Mouse (Mus musculus) forebrain, embryonic 13.5 days (tissue): ENCODE measurements around the gene Dusp3. TPM values are rescaled to one million over a fixed set of nuclear protein-coding genes. Genes with fewer than 3 reads are reported as not detected.

Experiments
- ATAC-seq: fragments of 200-750 bp; cut with Nextera tagmentation; 2 replicates; pipeline ENCODE4 v1.8.0; 2017
- H3K27ac ChIP-seq: fragments of 300-500 bp; sonication (generic); 2 replicates; pipeline ENCODE4 v1.5.1; 2015; ENCODE audit warnings: inconsistent platforms, mild to moderate bottlenecking, moderate library complexity
- H3K27me3 ChIP-seq: fragments of 300-500 bp; sonication (generic); 2 replicates; pipeline ENCODE4 v1.6.1; 2015; ENCODE audit warnings: mild to moderate bottlenecking, inconsistent platforms
- H3K36me3 ChIP-seq: fragments of 300-500 bp; sonication (generic); 2 replicates; pipeline ENCODE4 v1.6.1; 2015; ENCODE audit warnings: mild to moderate bottlenecking, inconsistent platforms; ENCODE audit not compliant: poor library complexity, severe bottlenecking
- H3K4me1 ChIP-seq: fragments of 300-500 bp; sonication (generic); 2 replicates; pipeline ENCODE4 v1.6.1; 2015; ENCODE audit warnings: inconsistent platforms
- H3K4me2 ChIP-seq: fragments of 300-500 bp; sonication (generic); 2 replicates; pipeline ENCODE4 v1.6.1; 2015; ENCODE audit warnings: inconsistent platforms, mild to moderate bottlenecking, moderate library complexity
- H3K4me3 ChIP-seq: fragments of 300-500 bp; sonication (generic); 2 replicates; pipeline ENCODE4 v1.5.1; 2015; ENCODE audit warnings: mild to moderate bottlenecking, inconsistent platforms
- H3K9ac ChIP-seq: fragments of 300-500 bp; sonication (generic); 2 replicates; pipeline ENCODE4 v1.6.1; 2015; ENCODE audit warnings: mild to moderate bottlenecking, inconsistent platforms
- H3K9me3 ChIP-seq: fragments of 300-500 bp; sonication (generic); replicated peaks from 2 replicates; pipeline ENCODE4 v1.6.1; 2016; ENCODE audit warnings: inconsistent platforms
- WGBS: fragments of 180-500 bp; shearing (Covaris S2); methylation state at CpG from one replicate; pipeline ENCODE4 v1.1.7; 2015; 5-methylcytosine and 5-hydroxymethylcytosine counted together
- polyA plus RNA-seq: library from polyadenylated mRNA; unstranded; fragments of >200 nt; fragmentation: Nextera tagmentation; extraction: Ambion mirVana; gene quantifications from 2 replicates; pipeline ENCODE4 v1.2.1, GENCODE M21; 2015

The Dusp3 gene
- polyA plus RNA-seq, 1 experiment from 2014 or later, result 8.5 TPM

DNA sequence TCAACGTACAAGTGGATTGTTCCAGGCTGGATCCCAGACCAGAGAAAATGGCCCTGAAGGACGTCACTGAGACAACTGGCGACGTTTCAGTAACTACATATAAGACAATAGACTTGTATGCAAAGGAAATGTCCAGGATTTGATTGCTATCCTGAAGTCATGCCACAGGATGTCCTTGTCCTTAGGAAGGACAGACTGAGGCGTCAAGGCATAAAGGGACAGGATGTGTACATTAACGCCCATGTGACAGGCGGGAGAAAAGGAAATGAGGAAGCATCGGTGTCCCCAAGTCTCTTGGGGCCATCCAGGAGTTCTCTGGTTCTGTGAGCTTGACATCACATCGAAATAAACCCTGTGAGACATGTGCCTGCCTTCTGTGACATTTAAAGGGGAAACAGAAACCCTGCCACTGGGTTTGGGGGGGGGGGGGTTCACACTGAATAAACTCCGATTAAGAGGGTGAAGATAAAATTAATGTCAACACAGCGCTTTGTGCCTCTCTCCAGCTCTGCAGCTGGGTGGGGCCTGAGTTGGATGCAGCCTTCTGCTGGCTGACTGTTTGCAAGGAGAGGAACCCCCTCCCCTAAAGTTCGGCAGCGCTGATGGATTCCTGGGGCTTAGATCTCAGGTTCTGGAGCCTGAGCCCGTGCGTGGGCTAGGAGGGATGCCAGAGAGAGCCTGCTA lies 22.3 kb upstream of the Dusp3 start:
- WGBS, result 91% methylated on average over 15 of the region's 15 CpGs
- ATAC-seq, result no peak

GRCm38 (mm10) chr11:102008372-102008771 lies 21.6 kb upstream of the Dusp3 start:
- Histone ChIP-seq H3K4me2 (no peak overlapping the region), H3K36me3 (peaks cover 89% of the 10 kb centered on the region), H3K4me1 (peaks cover 38% of the 10 kb centered on the region), H3K27me3 (no peaks in the 10 kb centered on the region), H3K9me3 (no peaks in the 10 kb centered on the region), H3K27ac (0 out of 2 replicates have a peak overlapping the region, but pooled peaks have one; percentile 90), H3K4me3 (no peak overlapping the region), H3K9ac (no peak overlapping the region)
- no peak for ATAC-seq
- WGBS, result 92% methylated on average over 8 of the region's 8 CpGs

More for the DNA sequence above, 22.3 kb upstream of the Dusp3 start:
- Histone ChIP-seq H3K27me3 (no peaks in the 10 kb centered on the region), H3K4me3 (no peak overlapping the region), H3K4me1 (peaks cover 38% of the 10 kb centered on the region), H3K9ac (no peak overlapping the region; the same call in 1 of the 2 replicates), H3K27ac (peak overlapping the region; percentile 90), H3K36me3 (peaks cover 89% of the 10 kb centered on the region), H3K9me3 (no peaks in the 10 kb centered on the region), H3K4me2 (no peak overlapping the region)

DNA sequence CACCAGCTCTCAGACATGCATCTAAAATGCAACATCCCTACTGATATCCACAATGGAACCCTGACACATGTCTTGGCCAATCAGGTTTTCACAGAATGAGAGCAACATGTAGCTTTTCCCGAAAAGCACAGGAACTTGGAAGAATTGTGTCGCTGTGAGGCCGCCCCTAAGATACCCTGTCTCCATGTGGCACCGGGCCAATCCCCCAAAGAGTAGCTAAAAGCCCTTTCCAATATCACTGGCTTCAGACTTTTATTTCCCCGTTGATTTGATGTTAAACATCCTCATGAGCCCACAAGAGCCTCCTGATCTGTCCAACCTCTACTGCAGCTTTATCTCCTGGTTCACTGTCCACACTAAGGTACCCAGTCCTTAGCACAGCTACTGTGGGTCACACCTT lies 19.9 kb upstream of the Dusp3 start:
- H3K27me3 ChIP-seq, result no peaks in the 10 kb centered on the region
- 73% methylated on average over 5 of the region's 5 CpGs for WGBS
- H3K4me2 ChIP-seq, result no peak overlapping the region
- H3K36me3 ChIP-seq, result peaks cover 88% of the 10 kb centered on the region
- H3K4me3 ChIP-seq, result no peak overlapping the region
- ATAC-seq, result no peak
- no peaks in the 10 kb centered on the region for H3K9me3 ChIP-seq
- no peak overlapping the region for H3K27ac ChIP-seq
- peaks cover 34% of the 10 kb centered on the region for H3K4me1 ChIP-seq
- no peak overlapping the region for H3K9ac ChIP-seq

DNA sequence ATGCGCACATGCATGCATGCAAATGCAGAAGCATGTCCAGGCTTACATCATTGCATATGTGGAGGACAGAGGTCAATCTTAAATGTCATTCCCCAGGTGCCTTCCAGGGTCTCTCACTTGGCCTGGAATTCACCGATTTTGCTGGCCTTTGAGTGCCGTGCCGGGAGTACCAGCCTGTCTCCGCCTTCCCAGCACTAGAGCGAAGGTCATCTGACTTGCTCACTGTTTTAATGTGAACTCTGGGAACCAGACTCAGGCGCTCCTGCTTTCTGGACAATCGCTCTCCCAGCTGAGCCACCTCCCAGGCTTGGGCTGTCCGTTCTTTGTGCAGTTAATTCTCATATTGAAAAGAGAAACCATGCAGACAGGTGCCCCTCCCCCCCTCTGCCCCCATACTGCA lies 19.5 kb upstream of the Dusp3 start:
- WGBS, result 60% methylated on average over 9 of the region's 9 CpGs

DNA sequence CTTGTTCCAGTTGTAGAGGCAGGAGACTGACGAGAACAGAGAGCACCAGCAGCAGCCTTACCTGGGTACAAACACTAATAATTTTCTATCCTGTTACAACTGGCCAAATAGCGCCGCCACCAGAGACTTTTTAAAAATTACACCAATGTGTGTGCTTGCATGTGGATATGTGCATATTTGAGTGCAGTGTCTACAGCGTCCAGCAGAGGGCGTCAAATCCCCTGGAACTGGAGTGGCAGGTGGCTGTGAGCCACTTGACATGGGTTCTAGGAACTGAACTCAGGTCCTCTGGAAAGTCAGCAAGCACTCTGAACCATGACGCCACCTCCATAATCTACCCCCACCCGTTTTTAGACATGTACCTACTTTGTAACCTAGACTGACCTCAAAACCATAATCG lies 17.4 kb upstream of the Dusp3 start:
- H3K27me3 ChIP-seq, result no peaks in the 10 kb centered on the region
- H3K36me3 ChIP-seq, result peaks cover 88% of the 10 kb centered on the region
- ATAC-seq, result no peak
- peaks cover 14% of the 10 kb centered on the region for H3K4me1 ChIP-seq
- H3K9ac ChIP-seq, result no peak overlapping the region
- H3K27ac ChIP-seq, result no peak overlapping the region
- H3K9me3 ChIP-seq, result no peaks in the 10 kb centered on the region
- no peak overlapping the region for H3K4me3 ChIP-seq
- 95% methylated on average over 8 of the region's 8 CpGs for WGBS
- no peak overlapping the region for H3K4me2 ChIP-seq

More for the DNA sequence above, 19.5 kb upstream of the Dusp3 start:
- H3K9me3 ChIP-seq, result no peaks in the 10 kb centered on the region
- H3K9ac ChIP-seq, result no peak overlapping the region
- H3K4me1 ChIP-seq, result peaks cover 30% of the 10 kb centered on the region
- no peak for ATAC-seq
- no peak overlapping the region for H3K4me2 ChIP-seq
- H3K27ac ChIP-seq, result no peak overlapping the region
- H3K36me3 ChIP-seq, result peaks cover 89% of the 10 kb centered on the region
- no peaks in the 10 kb centered on the region for H3K27me3 ChIP-seq
- no peak overlapping the region for H3K4me3 ChIP-seq

GRCm38 (mm10) chr11:101999466-101999865 lies 12.7 kb upstream of the Dusp3 start:
- 59% methylated on average over 4 of the region's 4 CpGs for WGBS
- no peak overlapping the region for H3K4me2 ChIP-seq
- peaks cover 72% of the 10 kb centered on the region for H3K36me3 ChIP-seq
- H3K9me3 ChIP-seq, result no peaks in the 10 kb centered on the region
- 0 out of 2 replicates have a peak overlapping the region, but pooled peaks have one; percentile 14 for H3K27ac ChIP-seq
- peaks cover 4% of the 10 kb centered on the region; the same call in 1 of the 2 replicates for H3K4me1 ChIP-seq
- H3K27me3 ChIP-seq, result no peaks in the 10 kb centered on the region
- ATAC-seq, result no peak
- H3K4me3 ChIP-seq, result no peak overlapping the region
- H3K9ac ChIP-seq, result no peak overlapping the region

DNA sequence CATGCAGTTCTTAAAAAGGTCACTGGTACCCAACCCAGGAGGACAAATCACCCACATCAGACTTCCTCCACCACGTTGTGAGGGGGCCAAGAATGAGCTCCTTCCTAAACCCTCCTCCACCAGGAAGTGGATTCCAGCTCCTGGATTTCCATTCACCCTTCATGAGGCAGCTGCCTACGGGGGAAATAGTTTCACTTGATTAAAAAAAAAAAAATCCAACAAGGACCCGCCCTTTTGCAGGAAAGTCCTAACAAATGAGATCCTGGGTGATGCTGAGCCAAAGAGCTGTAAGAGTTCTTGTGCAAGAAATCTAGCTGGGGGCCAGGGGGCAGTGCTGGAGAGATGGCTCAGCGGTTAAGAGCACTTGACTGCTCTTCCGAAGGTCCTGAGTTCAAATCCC lies 11.4 kb upstream of the Dusp3 start:
- 51% methylated on average over 5 of the region's 5 CpGs for WGBS
- no peak for ATAC-seq
- no peaks in the 10 kb centered on the region for H3K9me3 ChIP-seq
- peaks cover 4% of the 10 kb centered on the region; the same call in 1 of the 2 replicates for H3K4me1 ChIP-seq
- no peak overlapping the region for H3K4me3 ChIP-seq
- H3K27ac ChIP-seq, result no peak overlapping the region
- H3K4me2 ChIP-seq, result no peak overlapping the region
- no peaks in the 10 kb centered on the region for H3K27me3 ChIP-seq
- H3K9ac ChIP-seq, result no peak overlapping the region
- peaks cover 60% of the 10 kb centered on the region for H3K36me3 ChIP-seq

DNA sequence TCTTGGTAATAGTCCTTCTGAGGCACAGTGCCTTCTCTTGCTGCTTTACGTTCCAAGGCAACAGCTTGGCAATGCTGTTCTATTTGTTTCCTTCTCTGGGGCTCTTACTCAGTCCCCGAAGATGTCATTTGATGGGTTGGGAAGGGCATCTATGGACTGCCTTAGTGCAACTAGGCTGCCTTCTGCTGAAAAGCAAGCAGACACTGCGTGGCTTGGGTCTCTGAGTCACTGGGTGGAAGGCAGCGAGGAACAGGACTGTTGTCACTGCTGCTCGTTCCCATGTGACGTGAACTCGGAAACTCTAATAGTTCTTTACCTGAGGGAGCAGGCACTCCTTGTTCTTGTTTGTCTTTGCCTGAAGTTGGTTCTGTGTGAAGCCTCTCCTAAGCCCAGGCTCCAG lies 9.1 kb upstream of the Dusp3 start:
- Histone ChIP-seq H3K4me3 (no peak overlapping the region), H3K4me2 (no peak overlapping the region), H3K27ac (no peak overlapping the region), H3K36me3 (peaks cover 41% of the 10 kb centered on the region), H3K9me3 (no peaks in the 10 kb centered on the region), H3K4me1 (peaks cover 4% of the 10 kb centered on the region; the same call in 1 of the 2 replicates), H3K27me3 (no peaks in the 10 kb centered on the region), H3K9ac (no peak overlapping the region)
- WGBS, result 94% methylated on average over 7 of the region's 7 CpGs
- no peak for ATAC-seq

DNA sequence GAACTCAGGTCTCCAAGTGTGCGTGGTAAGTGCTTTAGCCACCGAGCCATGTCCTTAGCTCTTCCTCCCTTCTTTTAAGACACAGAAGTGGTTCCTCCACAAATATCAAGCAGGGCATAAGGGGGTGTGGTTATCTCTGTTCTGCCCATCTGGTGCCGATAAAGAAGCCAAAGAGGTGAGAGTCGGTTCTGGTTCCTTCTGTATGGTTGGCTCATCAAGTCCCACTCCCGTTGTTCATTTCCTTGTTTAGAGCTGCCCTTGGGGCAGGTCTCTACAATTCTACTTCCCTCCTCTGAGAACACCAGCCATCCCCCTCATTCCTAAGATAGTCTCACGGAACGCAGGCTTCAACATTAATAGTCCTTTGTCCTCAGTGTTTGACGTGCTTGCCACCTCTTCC lies 7.3 kb upstream of the Dusp3 start:
- Histone ChIP-seq H3K36me3 (peaks cover 25% of the 10 kb centered on the region), H3K27me3 (no peaks in the 10 kb centered on the region), H3K9me3 (no peaks in the 10 kb centered on the region), H3K9ac (no peak overlapping the region), H3K4me3 (no peak overlapping the region), H3K27ac (no peak overlapping the region), H3K4me1 (no peaks in the 10 kb centered on the region), H3K4me2 (no peak overlapping the region)
- no peak for ATAC-seq
- 75% methylated on average over 8 of the region's 8 CpGs for WGBS

- 88% methylated on average over 7 of the region's 7 CpGs for WGBS
- no peak overlapping the region for H3K4me2 ChIP-seq
- no peak overlapping the region for H3K4me3 ChIP-seq
- ATAC-seq, result no peak
- H3K27me3 ChIP-seq, result no peaks in the 10 kb centered on the region
- H3K36me3 ChIP-seq, result peaks cover 17% of the 10 kb centered on the region
- no peaks in the 10 kb centered on the region; the same call in 1 of the 2 replicates for H3K4me1 ChIP-seq
- no peak overlapping the region for H3K9ac ChIP-seq
- no peak overlapping the region for H3K27ac ChIP-seq
- no peaks in the 10 kb centered on the region for H3K9me3 ChIP-seq
These were observed 5.6 kb upstream of the Dusp3 start for GRCm38 (mm10) chr11:101992411-101992810.

GRCm38 (mm10) chr11:101991813-101992212 lies 5.0 kb upstream of the Dusp3 start:
- Histone ChIP-seq H3K4me3 (no peak overlapping the region), H3K9me3 (no peaks in the 10 kb centered on the region), H3K4me2 (no peak overlapping the region), H3K4me1 (no peaks in the 10 kb centered on the region; the same call in 1 of the 2 replicates), H3K27ac (no peak overlapping the region), H3K36me3 (peaks cover 11% of the 10 kb centered on the region), H3K27me3 (no peaks in the 10 kb centered on the region), H3K9ac (no peak overlapping the region)
- 80% methylated on average over 3 of the region's 3 CpGs for WGBS
- ATAC-seq, result no peak

- H3K27me3 ChIP-seq, result no peaks in the 10 kb centered on the region
- H3K4me3 ChIP-seq, result no peak overlapping the region
- ATAC-seq, result no peak
- H3K4me1 ChIP-seq, result peaks cover 8% of the 10 kb centered on the region
- H3K9ac ChIP-seq, result no peak overlapping the region
- no peak overlapping the region for H3K27ac ChIP-seq
- WGBS, result 86% methylated on average over 3 of the region's 3 CpGs
- H3K4me2 ChIP-seq, result no peak overlapping the region
- no peaks in the 10 kb centered on the region for H3K9me3 ChIP-seq
- no peaks in the 10 kb centered on the region for H3K36me3 ChIP-seq
These were observed 3.4 kb upstream of the Dusp3 start for GRCm38 (mm10) chr11:101990244-101990643.

- Histone ChIP-seq H3K9ac (no peak overlapping the region), H3K4me2 (no peak overlapping the region), H3K27ac (no peak overlapping the region), H3K27me3 (no peaks in the 10 kb centered on the region), H3K9me3 (no peaks in the 10 kb centered on the region), H3K4me3 (no peak overlapping the region), H3K36me3 (no peaks in the 10 kb centered on the region), H3K4me1 (peaks cover 27% of the 10 kb centered on the region)
- WGBS, result 5% methylated on average over 10 of the region's 10 CpGs
- ATAC-seq, result peak; percentile 52
These were observed 823 bp downstream of the Dusp3 start for GRCm38 (mm10) chr11:101985990-101986389.
